Mouse (Mus musculus) retina, embryonic 14.5 days (tissue): ENCODE measurements around the gene Fam206a.

ENCODE experiments used
- DNase-seq: peaks from one replicate; pipeline ENCODE4 v3.0.0-alpha.2; 2015; ENCODE audit warnings: low spot score

Gene Fam206a

GRCm38 (mm10) chr4:56801907-56802668 is at the start of gene Fam206a, which contains the start of gene Elp1:
Gene Fam206a, plus strand, starts transcription at chr4:56802345.
Gene Elp1, minus strand, starts transcription at chr4:56802331.
- DNase-seq: peak; percentile 92

DNA sequence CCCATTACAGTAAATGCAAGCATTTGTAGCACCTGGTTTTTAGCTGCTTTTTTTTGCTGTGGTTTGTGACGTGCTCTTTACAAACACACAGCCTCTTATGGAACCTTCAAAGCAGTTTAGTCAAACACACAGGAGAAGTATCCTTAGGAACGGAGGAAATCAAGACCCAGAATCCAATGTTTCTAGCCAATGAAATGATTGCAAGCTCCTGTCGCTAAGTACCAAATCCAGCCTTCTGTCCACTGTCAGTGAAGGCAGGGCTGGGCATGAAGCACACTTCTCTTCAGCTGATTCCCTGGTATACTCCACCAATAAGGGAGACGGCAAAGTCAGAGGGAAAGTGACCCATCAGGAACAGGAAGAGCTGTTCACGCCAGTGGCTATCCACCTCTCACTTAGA is 46.1 kb upstream of the Fam206a start:
- DNase-seq: no peak

DNA sequence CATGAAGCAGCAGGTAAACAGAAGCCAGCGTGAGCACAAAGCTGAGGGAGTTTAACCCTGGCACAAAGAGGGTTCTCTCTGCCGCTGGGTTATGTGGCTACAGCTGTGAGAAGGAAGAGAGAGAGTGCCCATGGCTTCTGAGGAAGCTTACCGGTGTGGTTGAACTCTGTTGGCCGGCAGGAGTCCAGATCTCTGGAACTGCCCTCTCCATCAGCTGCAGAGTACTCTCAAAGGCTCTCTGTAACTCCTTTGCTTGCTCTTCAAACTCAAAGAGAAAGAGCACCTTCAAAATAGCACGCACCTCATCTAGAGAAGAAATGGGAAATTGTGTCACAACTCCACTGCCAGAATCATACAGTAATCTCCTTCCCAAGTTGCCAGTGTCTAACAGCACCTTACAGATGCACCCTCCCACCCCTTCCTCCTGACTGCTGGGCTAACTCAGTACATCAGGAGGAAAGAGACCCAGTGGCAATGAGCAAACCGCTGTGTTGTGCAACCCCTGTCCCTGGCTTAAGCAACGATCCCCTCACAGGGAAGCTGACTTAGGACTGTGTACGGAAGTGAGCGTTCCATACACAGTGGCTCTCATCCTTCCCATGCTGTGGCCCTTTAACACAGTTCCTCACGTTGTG is 45.1 kb upstream of the Fam206a start:
- no peak for DNase-seq

- no peak for DNase-seq
Observed at GRCm38 (mm10) chr4:56757693-56758092, 44.5 kb upstream of the Fam206a start.

- DNase-seq: no peak
Observed at GRCm38 (mm10) chr4:56767861-56768284, 34.3 kb upstream of the Fam206a start.

DNA sequence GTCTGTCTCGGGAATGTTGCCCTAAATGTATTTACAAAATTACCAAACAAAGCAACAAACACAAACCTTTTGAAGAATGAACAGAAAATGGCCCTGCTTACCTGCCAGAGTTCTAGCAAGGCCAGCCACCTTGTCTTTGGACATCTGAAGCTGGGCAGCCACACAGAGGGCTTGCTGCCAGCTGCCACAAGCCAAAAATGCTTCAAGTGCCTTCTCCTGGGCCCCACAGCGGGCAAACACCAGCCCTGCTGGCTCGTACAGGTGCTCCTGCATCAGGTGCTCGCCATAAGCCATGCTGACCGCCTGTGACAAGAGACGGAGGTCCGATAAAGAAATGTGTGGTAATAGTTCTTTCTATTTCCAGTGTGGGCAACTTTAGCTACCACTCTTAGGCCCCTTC is 33.2 kb upstream of the Fam206a start:
- no peak for DNase-seq

GRCm38 (mm10) chr4:56771065-56771464 is 31.1 kb upstream of the Fam206a start:
- DNase-seq: no peak

GRCm38 (mm10) chr4:56791373-56791772 is 10.8 kb upstream of the Fam206a start:
- peak; percentile 24 for DNase-seq

- no peak for DNase-seq
Observed at GRCm38 (mm10) chr4:56802669-56803150, 565 bp downstream of the Fam206a start.

DNA sequence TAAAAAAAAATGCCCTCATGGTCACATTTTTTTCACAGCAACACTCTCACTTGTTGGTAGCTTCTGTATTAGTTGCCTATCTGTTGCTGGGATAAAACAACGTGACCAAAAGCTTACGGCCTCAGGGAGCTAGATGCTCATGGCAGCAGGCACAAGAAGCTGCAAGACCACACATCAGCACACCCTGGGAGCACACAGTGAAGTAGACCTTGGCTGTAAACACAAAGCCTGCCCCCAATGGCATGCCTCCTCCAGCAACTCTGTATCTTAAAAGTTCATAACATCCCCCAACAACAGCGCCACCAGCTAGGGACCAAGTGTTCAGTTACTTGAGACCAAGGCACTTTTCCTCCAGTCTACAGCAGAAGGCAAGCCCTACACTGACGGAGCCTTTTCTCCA is 6.9 kb downstream of the Fam206a start:
- DNase-seq: no peak

GRCm38 (mm10) chr4:56811642-56812041 is 9.5 kb downstream of the Fam206a start:
- no peak for DNase-seq

DNA sequence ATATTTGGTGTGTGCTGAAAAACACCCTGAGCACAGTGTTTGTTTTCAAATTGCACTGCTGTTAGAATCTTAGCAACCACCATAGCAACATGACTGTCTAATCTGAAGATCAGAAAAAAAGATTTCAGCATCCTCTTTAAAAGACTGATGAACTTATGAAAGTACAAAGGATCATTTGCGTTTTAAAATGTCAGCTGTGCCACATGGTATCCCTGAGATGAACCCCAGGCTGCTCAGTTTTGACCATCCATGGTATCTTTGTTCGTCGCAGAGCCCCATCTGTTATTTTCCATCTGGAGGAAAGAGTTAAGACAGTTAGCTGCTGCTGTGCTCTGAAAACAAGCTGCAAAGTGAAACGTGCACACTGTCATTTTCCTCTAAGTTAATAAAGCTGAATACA is 10.0 kb downstream of the Fam206a start:
- DNase-seq: no peak

DNA sequence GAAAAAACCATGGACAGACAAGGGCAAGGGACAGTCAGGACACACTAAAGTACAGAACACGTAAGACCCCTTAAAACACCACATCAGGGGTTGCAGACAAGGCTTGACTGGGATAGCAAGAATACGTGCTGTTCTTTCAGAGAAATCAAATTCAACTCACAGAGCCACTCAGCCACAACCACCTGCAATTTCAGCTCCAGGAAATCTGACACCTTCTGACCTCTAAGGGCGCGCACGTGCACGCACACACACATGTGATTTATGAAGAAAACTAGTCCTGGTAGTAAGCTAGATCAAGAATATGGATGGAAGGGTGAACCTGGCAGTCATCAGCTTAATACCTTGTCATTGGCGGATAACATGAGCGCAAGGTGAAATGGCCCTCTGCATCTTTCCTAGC is 13.0 kb downstream of the Fam206a start:
- no peak for DNase-seq

DNA sequence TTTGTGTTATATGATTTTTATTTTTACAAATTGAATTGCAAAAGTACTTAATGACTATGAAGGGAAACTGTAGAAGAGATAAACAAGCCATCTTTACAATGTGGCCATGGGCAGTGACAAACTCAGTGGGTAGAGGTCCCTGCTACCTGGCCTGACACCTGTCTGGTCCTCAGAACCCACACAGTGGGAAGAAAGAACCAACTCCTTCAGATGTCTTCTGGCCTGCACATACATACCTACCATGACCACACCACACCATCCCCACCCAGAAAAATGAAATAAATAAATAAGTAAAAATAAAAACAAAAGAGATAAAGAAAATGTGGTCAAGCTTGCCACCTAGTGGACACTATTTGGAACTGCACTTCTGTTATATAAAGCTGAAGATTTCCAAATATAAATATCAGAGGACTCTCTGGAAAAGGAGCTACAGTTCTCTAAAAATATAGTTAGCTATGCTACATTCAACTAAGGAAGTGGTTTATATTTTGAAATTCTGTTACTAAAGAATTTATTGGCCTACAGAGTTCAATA is 17.9 kb downstream of the Fam206a start:
- DNase-seq: peak; percentile 72

- no peak for DNase-seq
Observed at GRCm38 (mm10) chr4:56824231-56824630, 22.1 kb downstream of the Fam206a start.

GRCm38 (mm10) chr4:56828932-56829331 is 26.8 kb downstream of the Fam206a start:
- DNase-seq: no peak

DNA sequence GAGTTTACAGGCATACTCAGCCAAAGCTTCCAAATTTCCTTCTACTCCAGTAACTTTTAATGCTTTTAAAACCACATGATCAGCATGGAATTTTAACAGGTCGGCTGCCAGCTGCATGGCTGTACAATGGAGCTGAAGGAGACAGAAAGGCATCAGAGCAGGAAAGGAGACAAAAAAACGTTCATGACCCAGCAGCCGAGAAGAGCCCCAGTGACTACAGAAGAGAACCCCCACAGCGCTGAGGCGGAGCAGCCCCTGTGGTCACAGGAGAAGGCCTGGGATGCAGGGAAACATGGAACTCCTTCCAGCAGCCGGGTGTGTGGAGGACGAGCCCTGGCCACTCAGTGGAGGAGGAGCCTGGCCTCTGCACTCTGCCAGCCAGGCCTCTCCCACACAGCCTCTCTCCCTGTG is 27.4 kb downstream of the Fam206a start:
- DNase-seq: peak; percentile 60

DNA sequence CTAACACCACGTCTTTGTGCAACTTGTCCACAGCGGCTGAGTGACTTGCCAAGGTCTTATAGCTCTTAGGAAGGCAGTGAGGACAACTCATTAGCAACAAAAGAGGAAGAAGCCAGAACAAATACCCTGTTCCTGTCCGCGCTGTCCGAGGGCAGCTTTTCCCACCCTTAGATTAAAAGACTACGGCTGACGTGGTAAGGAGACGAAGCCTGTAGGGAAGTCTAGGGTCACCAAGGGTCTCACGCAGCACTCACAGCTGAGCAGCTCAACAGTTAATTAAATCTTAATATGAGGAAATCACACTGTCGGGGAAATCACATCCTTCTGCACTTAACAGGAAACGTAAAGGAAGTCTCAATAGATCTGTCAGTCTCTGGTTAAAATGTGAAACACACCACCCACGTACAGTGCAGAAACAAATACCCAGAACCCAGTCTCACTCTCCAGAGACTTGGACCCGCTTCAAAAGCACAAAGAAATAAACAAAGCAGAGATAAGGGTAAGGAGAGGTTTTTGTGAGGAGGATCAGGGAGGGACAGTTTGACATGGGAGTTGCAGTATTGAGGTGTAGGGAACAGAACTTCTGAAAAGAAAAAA is 29.0 kb downstream of the Fam206a start:
- DNase-seq: peak; percentile 13

DNA sequence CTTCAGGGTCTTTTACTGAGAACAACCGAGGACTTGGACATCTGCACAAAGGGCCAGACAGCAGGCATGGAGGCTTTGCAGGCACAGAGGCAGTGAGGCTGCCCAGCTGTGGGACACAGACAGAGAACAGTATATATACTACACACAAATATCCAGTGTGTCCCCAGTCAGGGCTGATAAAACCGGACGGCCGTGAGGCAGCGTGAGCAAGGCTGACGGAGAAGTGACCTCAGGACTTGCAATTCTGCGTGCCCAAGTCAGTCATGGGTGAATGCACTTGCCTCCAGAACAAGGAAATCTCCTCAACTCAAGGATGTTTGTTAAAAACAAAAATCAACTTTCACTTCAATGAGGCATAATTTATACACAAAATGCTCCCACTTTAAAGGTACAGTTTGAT is 29.9 kb downstream of the Fam206a start:
- no peak for DNase-seq

DNA sequence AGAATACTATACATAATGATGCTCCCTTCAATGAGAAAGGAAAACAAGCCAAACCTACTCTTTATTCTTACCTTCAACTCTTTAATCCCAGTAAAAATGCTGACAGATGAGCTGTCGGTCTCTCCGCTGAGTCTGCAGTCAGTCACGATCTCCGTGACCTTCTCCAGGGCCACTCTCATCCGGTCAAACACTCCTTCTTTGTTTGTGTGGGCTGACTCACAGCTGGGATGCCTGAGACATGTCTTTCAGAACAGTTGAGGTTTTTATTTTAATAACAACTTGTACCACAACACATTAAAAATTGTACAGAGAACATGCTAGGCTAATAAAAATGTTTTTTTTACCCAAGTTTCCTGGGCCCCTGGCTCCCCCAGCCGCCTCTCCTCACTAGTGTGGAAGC is 35.5 kb downstream of the Fam206a start:
- DNase-seq: no peak

DNA sequence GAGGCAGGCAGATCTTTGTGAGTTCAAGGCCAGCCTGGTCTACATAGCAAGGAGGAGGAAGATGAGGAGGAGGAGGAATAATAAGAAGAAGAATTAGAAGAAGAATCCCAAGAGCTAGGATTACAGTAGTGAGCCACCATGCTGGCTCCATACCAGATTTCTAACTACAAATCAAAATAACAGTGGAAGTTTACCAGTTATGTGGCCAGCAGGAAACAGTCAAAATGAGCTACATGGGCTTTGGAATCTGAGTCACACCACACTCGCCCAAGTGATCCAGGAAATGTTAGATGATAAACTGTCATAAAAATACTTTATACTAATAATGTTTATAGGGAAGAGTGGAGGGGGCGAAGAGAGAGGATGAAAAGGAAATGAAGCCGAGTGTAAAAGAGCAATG is 38.2 kb downstream of the Fam206a start:
- DNase-seq: no peak

DNA sequence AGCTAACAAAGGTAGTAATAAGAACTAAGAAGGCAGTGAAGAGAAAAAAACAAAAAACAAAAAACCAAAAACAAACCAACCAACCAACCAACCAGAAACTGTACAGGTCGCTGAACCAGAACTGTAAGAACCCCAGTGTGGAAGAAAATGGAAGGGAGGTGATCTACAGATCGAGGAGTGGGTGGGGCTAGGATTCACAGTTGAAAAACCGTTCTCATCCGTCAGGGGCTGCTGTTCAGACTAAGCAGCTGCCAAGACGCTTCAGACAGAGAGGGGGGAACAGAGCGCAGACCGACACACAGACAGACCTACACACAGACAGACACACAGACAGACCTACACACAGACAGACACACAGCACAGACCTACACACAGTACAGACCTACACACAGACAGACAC is 40.4 kb downstream of the Fam206a start:
- DNase-seq: no peak

- DNase-seq: no peak
Observed at GRCm38 (mm10) chr4:56843963-56844362, 41.8 kb downstream of the Fam206a start.
